Mouse (Mus musculus): ENCODE measurements around the gene Syde1.
"Not testable (repeated sequence)": the region's sequence is repeated elsewhere in the genome, so short reads cannot be mapped to it uniquely, and the experiment has no call there.

Gene Syde1

GRCm38 (mm10) chr10:78591406-78592328 lies at the start of gene Syde1:
Syde1 (minus strand) TSS chr10:78591964.
- DNase-seq (ENCODE audit: low read depth), result no peak

GRCm38 (mm10) chr10:78632311-78632710 lies 40.5 kb upstream of the Syde1 start:
- peak; percentile 19 for DNase-seq (ENCODE audit: low read depth)

- DNase-seq (ENCODE audit: low read depth), result no peak
These were observed 38.4 kb upstream of the Syde1 start for GRCm38 (mm10) chr10:78630194-78630593.

- not testable (repeated sequence) for DNase-seq (ENCODE audit: low read depth)
These were observed 31.4 kb upstream of the Syde1 start for GRCm38 (mm10) chr10:78623143-78623542.

- DNase-seq (ENCODE audit: low read depth), result no peak
These were observed 26.2 kb upstream of the Syde1 start, which contains the start of gene Olfr1357 for GRCm38 (mm10) chr10:78617974-78618373. Olfr1357 (minus strand) TSS chr10:78618074.

GRCm38 (mm10) chr10:78607602-78608001 lies 15.8 kb upstream of the Syde1 start:
- DNase-seq (ENCODE audit: low read depth), result no peak

- DNase-seq (ENCODE audit: low read depth), result peak; percentile 58
These were observed 13.3 kb upstream of the Syde1 start for GRCm38 (mm10) chr10:78605080-78605479.

- no peak for DNase-seq (ENCODE audit: low read depth)
These were observed 8.1 kb upstream of the Syde1 start for GRCm38 (mm10) chr10:78599865-78600264.

- no peak for DNase-seq (ENCODE audit: low read depth)
These were observed 2.8 kb upstream of the Syde1 start for GRCm38 (mm10) chr10:78594566-78594965.

- no peak for DNase-seq (ENCODE audit: low read depth)
These were observed 2.4 kb upstream of the Syde1 start for GRCm38 (mm10) chr10:78594157-78594556.

GRCm38 (mm10) chr10:78593736-78594135 lies 2.0 kb upstream of the Syde1 start:
- no peak for DNase-seq (ENCODE audit: low read depth)

- no peak for DNase-seq (ENCODE audit: low read depth)
These were observed 1.2 kb upstream of the Syde1 start for GRCm38 (mm10) chr10:78592856-78593379.

GRCm38 (mm10) chr10:78590744-78591143 lies 1.0 kb downstream of the Syde1 start:
- DNase-seq (ENCODE audit: low read depth), result no peak

GRCm38 (mm10) chr10:78589901-78590300 lies 1.9 kb downstream of the Syde1 start:
- no peak for DNase-seq (ENCODE audit: low read depth)

GRCm38 (mm10) chr10:78589291-78589690 lies 2.5 kb downstream of the Syde1 start:
- no peak for DNase-seq (ENCODE audit: low read depth)

GRCm38 (mm10) chr10:78586026-78586425 lies 5.7 kb downstream of the Syde1 start:
- DNase-seq (ENCODE audit: low read depth), result no peak

GRCm38 (mm10) chr10:78585606-78586005 lies 6.2 kb downstream of the Syde1 start:
- DNase-seq (ENCODE audit: low read depth), result no peak

GRCm38 (mm10) chr10:78584996-78585395 lies 6.8 kb downstream of the Syde1 start:
- no peak for DNase-seq (ENCODE audit: low read depth)

- DNase-seq (ENCODE audit: low read depth), result no peak
These were observed 7.8 kb downstream of the Syde1 start for GRCm38 (mm10) chr10:78583939-78584338.

- DNase-seq (ENCODE audit: low read depth), result no peak
These were observed 8.4 kb downstream of the Syde1 start for GRCm38 (mm10) chr10:78583347-78583746.

- DNase-seq (ENCODE audit: low read depth), result no peak
These were observed 10.6 kb downstream of the Syde1 start for GRCm38 (mm10) chr10:78581121-78581520.

- DNase-seq (ENCODE audit: low read depth), result no peak
These were observed 13.6 kb downstream of the Syde1 start for GRCm38 (mm10) chr10:78578204-78578603.

GRCm38 (mm10) chr10:78576435-78577184 lies 15.2 kb downstream of the Syde1 start:
- no peak for DNase-seq (ENCODE audit: low read depth)
